Mouse (Mus musculus): ENCODE measurements around the gene Crnkl1.
"Not testable (repeated sequence)": the region's sequence is repeated elsewhere in the genome, so short reads cannot be mapped to it uniquely, and the experiment has no call there.

Crnkl1 gene

DNA sequence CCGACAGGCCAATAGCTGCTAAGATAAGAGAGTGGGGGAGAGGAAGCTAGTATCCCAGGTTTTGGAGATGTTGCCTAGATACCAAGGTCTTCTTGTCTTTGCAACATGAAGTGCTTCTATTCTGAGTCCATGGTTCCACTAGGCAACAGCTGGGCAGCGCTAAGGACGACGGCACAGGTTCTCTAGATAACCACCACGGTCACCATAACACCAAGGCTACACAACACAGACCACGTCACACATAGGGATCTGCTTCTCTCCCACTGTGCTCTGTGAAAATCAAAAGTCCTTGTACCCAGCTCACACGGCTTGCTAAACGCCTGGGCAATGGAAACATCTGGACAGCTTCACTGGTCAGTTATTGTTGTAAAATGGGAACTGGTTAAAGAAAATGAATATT, 2.2 kb upstream of the Crnkl1 start:
- in situ Hi-C loops (cut with MboI) = loop anchor here (25.0 kb wide), 1 partner anchor 575 kb away; the partner anchor contains the start of gene Ralgapa2

DNA sequence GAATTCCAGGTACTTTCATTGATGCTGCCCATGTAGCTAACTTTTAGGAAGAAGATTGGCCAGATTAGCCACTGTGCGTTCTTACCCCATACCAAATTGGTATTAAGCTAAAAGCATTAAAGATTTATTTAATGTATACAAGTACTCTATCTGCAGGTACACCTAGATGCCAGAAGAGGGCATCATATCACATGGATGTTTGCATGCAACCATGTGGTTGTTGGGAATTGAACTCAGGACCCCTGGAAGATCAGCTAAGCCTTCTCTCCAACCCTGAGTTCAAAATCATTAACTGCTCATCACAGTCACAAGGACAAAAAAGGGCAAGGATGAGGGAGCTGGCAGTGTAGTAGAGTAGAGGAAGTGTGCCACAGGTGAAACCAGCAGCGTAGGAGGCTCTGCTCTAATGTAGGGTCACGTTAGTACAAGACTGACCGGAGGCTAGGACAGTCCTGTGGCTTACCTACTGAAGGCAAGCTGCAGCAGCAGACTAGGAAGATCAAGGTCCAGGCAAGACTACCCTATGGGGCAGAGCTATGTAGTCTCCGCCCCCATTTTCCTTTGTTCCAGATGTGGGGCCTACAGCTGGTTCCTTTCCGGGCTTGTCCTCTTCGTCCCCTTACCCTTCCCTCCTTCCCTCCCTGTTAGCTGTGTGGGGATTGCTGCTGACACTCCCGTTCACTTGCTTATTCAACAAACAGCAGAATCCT, 13.7 kb downstream of the Crnkl1 start:
- in situ Hi-C loops (cut with MboI) = no loop called here

DNA sequence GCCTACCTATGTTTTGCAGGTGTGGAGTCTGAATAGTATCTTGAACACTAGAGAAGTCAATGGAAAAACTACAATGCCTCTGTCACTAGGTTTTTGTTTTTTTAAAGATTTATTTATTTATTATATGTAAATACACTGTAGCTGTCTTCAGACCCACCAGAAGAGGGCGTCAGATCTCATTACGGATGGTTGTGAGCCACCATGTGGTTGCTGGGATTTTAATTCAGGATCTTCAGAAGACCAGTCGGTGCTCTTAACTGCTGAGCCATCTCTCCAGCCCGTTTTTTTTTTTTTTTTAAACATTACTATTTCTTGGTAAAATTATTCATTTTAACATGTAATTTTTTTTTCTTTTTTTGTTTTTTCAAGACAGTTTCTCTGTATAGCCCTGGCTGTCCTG, 28.9 kb downstream of the Crnkl1 start:
- in situ Hi-C loops (cut with MboI) = not testable (repeated sequence)

DNA sequence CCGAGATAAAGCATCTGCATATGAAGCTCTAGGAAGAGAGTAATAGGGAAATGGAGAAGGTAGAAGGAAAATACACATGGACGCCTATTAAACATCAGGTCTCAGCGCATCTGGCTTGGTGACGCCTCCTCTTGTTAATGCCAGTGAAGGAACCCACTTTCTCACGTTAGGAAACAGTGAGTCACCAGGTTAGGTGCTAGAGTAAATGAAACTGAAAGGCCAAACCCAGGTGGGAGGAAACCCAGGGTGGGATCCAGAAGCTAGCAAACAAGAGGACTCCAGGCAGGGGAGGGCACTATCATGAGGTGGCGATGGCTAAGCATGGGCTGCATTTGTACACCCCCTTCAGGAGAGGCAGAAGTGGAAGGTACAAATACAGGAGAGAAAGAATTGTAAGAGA, 29.7 kb downstream of the Crnkl1 start:
- in situ Hi-C loops (cut with MboI) = no loop called here

DNA sequence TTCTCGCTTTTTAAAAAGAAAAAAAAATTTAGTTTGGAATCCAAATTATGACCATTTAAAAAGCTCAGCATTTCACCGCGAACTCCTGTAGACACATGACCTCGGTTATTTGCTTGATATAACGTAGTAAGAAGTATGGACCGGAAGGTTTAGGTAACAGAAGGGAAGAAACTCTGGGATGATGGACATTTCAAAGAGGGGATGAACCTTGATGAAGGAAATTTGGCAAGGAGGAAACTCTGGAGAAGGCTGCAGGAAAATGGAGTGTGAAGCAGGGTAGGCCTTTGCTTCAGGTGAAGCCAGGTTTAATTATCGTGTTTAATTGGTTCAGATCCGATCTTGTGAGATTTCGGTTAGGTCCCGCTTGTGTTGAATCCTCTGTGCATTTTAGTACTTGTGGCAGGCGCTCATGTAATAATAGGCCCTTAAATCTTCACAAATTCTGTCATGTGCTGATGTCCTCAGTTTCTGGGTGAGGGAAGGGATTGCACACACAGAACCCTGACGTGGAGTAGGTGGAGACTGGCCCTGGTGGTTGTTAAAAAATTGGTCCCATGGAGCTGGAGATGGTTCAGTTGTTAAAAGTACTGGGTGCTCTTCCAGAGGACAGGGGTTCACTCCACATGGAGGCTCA, 30.7 kb downstream of the Crnkl1 start:
- in situ Hi-C loops (cut with MboI) = no loop called here

DNA sequence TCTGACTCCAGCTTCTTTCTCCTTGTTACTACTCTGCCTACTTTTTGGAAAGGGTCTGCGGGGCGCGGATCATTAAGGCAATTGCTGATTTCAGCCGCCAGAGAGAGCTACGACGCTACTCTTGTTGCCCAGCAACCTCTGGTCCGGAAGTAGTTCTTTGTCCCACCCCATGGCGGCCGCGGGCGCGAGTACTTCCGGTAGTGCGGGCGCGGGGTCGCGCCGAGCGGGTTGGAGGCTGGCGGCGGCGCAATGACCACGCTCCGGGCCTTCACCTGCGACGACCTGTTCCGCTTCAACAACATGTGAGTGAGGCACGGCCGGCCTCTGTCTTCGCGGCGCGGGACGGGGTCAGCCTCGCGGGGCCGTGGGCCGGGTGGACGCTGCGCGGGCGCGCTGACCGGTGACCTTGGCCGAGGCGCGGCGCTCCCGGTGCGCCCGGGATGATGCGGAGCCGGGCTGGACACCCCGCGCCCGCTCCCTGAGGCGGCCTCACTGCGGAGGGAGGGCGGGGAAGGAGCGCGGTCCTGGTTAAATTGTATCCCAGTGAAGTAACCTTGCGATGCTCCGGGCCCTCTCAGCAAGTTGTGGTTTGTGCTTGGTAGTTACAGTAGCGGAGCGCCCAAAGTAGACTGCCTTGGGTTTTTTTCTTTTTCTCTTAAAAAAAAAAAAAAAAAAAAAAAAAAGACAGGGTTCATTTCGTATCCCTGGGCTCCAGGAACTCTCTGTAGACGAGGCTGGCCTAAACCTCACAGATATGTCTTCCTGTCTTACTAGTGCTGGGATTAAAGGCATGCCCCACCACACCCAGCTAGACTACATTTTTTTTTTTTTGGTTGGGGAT, 31.5 kb downstream of the Crnkl1 start:
- in situ Hi-C loops (cut with MboI) = no loop called here

DNA sequence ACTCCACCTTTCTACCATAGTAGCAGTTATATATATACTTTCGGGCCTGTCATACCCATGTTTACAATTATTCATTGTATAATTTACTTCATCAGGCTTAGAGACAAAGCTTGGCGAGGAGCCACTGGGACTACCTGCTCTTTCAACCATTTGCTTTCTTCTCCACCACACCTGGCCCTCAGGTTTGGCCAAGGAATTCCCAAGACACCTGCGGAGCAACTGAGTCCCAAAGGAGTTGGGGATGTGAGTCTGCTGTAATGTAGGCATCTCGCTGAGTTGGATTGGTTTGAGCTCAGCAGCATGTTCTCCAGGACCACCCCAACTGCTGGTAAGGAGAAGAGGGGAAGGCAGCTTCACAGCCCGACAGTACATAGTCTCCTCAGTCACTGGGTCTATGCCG, 33.0 kb downstream of the Crnkl1 start, which contains the start of gene Naa20:
Gene Naa20 (plus strand): TSS at position 239 of the 400 bp plus-strand sequence.
- in situ Hi-C loops (cut with MboI) = no loop called here

DNA sequence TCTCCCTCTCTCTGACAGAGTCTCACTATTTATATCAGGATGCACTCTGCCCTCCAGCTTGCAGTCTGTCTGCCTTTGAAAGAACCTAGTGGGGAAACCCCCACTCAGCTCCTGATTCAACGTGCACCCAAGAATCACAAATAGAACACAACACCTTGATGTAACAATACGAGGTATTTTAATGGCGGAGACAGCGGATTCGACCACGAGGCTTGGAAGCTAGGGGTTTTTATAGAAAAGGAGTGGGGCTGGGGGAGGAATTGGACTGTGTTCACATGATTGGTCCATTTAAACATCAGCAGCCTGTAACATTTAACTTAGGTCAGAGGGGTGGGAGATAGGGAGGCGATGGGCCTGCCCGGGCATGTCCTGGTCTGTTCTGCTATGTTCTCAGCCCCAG, 34.5 kb downstream of the Crnkl1 start:
- in situ Hi-C loops (cut with MboI) = not testable (repeated sequence)

DNA sequence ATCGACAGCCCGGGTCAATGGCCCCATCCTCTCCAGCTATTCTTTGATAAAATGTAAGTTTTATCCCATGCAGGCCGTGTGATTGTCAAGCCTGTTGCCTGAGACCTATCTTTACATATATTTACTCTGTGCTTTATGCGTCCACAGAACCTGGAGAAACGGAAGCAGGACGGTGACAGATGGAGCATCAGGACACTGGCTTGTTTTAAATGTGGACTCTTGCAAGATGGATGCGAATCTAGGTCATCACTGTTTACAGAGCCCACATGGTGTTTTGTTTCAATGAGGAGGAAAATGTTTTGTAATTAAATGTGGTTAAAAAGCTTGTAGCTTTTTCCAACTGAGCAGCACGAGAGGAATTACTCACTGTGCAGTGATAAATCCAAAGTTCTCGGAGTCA, 36.7 kb downstream of the Crnkl1 start:
- in situ Hi-C loops (cut with MboI) = no loop called here

DNA sequence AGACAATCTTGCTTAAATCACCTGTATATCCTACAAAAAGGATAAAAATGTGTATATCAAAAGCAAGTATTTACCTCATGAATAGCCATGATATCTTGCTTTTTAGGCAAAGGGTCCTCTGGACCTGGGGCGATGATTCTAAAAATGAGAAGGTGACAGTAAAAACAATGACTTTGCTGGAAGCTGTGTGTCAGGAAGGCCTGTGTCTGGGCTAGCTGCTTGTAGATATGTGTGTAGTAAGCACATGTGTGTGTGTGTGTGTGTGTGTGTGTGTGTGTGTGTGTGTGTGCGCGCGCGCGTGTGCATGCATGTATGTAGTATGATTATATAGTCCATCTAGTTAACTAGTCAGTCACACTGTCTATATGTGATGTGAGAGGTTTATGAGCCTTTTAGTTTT, 41.1 kb downstream of the Crnkl1 start:
- in situ Hi-C loops (cut with MboI) = no loop called here

DNA sequence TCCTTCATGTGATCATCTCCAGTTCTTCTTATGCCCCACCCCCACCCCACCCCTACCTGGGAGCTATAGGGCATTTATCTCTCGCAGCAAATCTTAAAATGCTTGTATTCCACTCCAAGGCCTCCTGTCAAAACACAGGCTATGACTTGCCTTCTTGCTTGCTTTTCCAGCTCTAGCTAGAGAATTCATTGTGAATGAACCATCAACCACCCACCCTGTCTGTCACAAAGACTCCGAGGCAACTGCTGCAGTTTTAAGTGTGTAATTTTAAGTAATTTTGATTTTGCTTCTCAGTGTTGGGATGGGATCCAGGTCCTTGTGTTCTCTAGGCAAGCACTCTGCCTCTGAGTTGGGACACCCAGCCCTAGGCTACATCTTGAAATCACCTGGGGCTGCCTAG, 44.2 kb downstream of the Crnkl1 start:
- in situ Hi-C loops (cut with MboI) = no loop called here

DNA sequence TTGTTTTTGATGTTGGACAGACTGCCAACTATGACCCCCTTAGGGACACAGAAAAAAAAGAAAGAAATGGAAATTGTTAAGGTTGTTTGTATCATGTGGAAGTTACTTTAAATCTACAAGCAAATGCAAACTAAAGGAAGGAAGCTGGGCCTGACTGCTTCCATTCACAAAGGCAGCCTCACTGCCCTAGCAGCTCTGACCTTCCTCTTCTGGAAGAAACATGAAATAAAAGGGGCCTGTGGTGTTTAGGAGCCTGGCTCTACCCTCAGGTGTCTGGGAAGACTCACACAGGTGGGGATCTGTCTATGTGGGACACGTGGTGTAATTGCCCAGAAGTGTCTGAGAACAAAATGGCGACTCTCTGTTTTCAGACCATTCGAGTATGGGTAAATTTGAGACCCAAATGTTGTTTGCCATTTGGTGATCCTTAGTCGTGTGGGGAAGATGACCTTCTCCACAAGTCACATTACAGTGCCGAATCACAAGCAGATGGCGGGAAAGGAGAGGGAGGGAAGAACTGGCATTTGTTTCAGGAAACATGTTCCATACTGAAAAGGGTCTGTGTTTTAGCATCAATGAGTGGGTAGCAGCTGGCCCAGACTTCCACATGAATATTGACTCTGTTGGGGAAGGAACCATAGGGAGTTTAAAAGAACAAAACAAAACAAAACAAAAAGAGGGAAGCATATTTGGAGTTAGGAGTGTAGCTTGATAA, 45.9 kb downstream of the Crnkl1 start:
- in situ Hi-C loops (cut with MboI) = no loop called here

DNA sequence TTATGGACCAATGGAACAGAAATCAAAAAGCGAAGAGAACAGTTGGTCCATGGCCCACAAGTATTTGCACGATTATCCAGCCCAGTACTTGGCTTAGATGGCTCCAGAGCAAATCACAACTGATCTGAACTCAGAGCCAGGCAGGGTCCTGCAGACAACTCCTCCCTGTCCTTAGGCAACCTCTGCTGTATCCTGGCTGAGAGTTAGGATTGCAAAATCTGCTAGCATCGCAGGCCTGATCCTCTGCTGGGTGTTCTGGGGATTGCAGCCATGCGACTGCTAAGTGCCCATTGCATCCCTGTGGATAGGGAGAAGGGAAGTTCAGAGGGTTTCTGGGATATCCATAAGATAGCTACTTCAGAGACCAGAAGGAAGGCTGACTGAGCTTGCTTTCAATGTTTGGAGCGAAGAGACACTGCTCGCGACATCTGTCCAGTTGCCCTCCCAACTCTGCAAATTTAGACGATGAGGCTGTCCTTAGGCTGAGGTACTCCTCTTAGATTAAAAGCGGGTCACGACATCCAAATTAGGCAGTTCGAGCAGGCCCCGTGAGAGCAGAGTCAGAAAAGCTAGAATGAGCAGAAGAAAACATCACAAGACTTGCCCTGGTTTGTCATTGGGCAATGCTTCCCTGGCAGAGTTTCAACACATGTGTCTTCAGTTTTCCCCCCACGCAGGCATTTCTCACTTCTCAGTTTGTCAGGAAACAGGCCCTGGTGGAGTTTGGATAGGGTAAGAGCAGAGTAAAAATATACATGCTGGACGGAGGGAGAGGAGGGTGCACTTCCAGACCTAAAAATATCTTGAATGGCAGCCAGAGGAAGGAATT, 46.7 kb downstream of the Crnkl1 start:
- in situ Hi-C loops (cut with MboI) = no loop called here

DNA sequence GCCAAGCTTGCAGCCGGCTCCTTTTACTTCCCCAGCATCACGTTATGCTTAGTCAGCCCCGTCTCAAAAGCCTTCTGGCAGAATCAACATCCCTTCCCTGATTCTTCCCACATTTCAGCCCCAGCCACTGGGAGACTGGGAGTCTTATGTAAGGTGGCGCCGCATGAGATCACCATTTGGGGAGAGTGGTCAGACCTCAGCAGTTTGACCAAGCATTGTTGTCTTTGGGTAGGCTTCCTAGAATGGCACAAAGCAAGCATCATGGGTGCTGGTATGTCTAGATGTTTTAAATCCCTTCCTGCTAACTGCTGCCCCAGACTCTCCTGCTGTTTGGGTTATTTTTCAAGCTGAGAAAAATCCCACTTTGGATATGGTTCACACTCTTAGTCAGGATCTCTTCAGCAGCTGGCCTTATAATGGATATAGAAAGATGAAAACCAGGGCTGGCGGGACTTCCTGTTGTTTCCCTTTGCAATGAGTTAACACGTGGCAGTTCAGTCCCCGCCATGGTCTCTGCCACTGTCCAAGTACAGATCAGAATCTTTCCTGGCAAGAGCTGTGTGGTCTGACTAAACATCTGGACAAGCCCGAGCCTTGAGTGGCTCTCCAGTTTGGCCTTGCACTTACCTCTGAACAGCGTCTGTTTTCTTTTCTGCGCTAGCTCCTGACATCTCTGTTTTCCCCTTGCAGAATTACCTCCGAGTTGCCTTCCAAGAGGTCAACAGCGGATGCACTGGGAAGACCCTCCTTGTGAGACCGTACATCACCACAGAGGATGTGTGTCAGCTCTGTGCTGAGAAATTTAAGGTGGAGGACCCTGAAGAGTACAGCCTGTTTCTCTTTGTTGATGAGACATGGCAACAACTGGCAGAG, 49.7 kb downstream of the Crnkl1 start:
- in situ Hi-C loops (cut with MboI) = no loop called here

DNA sequence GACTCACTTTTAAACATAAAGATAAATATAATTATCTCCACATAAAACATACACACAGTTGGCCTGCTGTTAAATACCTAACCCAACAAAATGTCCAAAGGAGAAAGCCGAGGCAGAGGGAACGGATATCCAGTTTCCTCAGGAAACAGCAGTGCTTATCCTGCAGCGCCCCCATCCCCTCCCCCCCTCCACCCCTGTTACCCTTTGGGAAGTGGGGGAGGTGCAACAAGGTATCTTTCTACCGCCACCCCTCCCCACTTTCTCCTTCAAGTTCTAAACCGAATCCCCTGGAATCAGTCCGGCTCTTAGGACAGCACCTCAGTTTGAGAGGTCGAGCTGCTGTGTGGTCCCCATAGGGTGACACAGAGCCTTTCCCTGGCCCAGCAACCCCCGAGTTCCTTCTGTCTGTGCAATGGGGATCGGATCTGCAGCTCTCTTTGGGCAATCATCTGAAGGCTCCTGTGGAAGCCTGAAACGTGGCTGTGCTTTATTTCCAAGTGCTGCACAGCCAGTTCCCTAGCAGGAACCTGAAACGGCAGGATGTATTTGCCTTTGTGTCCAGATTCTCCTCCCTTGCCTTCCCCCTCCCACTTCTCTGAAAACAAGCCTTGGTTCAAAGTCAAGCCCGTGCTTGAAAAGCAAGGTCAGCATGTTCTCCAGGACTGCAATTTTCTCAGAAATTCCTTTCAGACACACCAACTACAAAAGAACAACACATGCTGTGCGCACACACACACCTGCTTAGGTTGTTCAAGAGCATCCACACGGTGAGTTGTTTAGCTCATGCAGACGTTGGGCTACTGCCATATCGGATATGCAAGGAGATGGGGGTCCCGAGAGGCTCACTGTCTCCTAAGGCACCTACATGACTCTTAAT, 50.5 kb downstream of the Crnkl1 start:
- in situ Hi-C loops (cut with MboI) = no loop called here

DNA sequence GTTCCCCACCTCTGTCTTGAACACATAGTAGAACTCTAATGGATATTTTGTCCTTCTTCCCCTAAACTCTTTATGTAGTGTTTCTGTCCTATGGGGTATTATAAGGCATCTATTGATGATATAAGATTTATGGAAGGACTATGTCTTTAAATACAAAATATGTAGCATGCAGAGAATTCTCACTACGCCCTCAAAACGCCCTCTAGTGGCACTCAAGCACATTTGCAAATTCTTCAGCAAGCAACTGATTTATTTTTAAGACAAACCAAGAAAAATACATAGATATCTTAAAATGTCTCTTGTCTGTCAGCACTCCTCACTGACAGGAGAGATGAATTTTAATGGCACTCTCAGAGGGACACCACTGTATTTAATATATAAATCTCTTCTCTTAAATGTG, 52.4 kb downstream of the Crnkl1 start:
- in situ Hi-C loops (cut with MboI) = no loop called here

DNA sequence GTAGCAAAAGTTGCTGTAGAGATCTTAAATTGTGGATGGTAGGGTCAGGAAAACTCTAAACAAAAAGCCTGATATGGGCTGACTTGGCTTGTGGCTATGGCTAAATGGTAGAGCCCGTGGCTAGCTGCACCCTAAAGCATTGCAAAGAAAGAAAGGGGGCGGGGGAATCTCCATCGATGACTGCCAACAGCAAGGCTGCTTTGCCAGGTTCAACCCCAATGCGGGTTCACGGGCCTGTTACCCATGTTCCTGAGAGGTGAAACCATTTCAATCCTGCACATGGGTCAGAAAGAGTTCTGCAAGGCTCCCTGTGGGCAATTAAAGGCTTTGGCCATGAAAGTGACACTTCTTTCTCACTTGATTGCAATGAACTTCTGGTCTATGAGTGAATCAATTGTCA, 52.9 kb downstream of the Crnkl1 start:
- in situ Hi-C loops (cut with MboI) = no loop called here

DNA sequence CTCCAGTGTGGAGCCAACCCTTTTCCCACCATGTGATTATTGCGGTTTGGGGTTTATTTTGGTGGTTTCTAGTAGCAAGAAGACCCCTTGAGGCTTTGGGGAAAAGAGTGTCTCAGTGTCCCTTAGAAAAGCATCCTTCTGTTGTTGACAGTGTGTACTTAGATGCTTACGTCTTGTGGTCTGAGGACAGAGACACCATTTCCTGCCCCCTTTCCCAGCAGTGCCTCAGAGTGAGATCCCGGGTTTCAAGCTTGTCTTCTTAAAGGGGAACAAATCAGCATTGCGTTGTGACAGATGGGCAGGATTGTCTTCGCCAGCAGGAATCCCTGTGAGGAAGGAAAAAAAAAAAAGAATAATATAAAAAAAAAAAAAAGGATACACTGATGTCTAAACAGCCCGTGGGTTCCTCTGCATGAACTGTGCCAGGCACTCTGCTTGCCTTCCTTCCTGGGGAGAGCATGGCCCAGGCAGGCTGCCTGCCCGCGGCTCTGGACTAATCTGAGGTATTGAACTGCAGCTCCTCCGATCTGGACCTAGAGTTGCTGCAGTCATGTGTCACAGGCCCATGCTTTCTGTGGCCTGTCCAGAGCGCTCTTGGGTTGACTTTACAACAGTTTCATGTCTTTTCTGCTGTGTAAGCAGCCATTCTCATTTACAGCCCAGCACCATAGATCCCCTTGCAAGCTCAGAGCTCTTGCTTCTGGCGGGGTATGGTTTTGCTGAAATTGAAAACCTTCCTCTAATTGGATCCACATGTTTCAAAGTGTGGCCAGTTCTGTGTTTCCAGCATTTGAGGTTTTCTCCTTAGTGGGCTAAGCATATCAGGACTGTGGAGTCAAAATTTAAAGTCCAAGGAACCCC, 53.7 kb downstream of the Crnkl1 start:
- in situ Hi-C loops (cut with MboI) = no loop called here

Data from mature B cell (primary cell).